Mouse (Mus musculus): ENCODE data around the gene Trim41.

GRCm38 (mm10) chr11:48809434-48809830 lies 7.7 kb downstream of the Trim41 start:
- TF ChIP-seq CTCF (IDR thresholded peaks at IDR 0.05; ENCODE audit: low read depth, low read length) (no peak), TAL1 (conservative IDR thresholded peaks at IDR 0.05; ENCODE audit: low read depth, low read length) (no peak), GATA2 (IDR thresholded peaks at IDR 0.05; ENCODE audit: borderline replicate concordance, low read depth, low read length) (no peak)
